Mouse (Mus musculus): ENCODE measurements around the gene Akr1c6. TPM values are rescaled to one million over a fixed set of nuclear protein-coding genes. Genes with fewer than 3 reads are reported as not detected.

Gene Akr1c6
- total and polyA plus RNA-seq, 2 experiments from 2014 or later, result not detected

DNA sequence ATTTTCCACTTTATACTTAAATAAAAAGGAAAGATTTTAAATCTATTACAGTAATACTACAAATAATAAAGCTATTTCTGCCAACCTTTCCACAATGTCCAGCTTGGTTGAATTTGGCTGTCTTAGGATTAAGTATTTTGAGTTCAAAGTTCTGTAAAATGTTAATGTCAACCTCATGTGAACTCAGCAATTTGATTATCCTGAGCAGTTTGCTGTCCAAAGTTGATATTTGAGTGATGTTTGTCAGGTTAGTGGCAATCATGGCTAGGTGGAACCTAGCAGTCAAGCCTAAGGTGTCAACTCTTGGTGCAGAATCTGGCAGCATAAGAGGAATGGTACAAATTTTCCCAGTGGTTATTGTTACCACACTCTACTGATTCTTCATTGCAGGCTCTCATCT lies 29.4 kb upstream of the Akr1c6 start:
- no peak overlapping the region for H3K9ac ChIP-seq
- H3K4me2 ChIP-seq (ENCODE audit: low read depth), result no peak overlapping the region
- no peak for DNase-seq
- no peaks in the 10 kb centered on the region for H3K27me3 ChIP-seq (ENCODE audit: insufficient read depth, low read length)
- H3K27ac ChIP-seq (ENCODE audit: low read depth, low read length), result no peak overlapping the region
- no peaks in the 10 kb centered on the region for H3K36me3 ChIP-seq (ENCODE audit: insufficient read depth)
- H3K4me1 ChIP-seq (ENCODE audit: insufficient read depth), result no peaks in the 10 kb centered on the region
- ATAC-seq, result no peak
- TF ChIP-seq CTCF (IDR thresholded peaks at IDR 0.05; ENCODE audit: low read depth), result no peak
- H3K9me3 ChIP-seq (ENCODE audit: low read length), result no peaks in the 10 kb centered on the region
- H3K4me3 ChIP-seq (ENCODE audit: low read depth, low read length), result no peak overlapping the region

DNA sequence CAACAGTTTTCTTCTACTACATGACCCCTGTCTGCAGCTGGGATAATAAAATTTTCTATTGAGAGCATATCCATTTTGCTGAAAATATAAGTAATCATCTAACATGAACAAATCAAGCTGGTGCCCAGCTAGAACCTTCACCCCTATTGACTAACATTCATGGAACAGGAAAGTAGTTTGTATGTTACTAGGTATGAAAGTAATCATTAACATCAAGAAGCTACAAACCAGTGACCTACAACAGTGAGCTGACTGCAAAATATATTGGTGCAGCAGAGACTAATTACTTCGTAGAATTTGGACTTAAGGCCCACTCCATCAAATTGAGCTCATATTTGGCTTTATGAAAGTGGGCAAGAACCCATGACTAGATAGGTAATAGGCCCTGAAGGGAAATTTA lies 27.3 kb upstream of the Akr1c6 start:
- H3K36me3 ChIP-seq (ENCODE audit: insufficient read depth), result no peaks in the 10 kb centered on the region
- H3K4me1 ChIP-seq (ENCODE audit: insufficient read depth), result no peaks in the 10 kb centered on the region

GRCm38 (mm10) chr13:4428558-4428957 lies 5.5 kb upstream of the Akr1c6 start:
- H3K36me3 ChIP-seq (ENCODE audit: insufficient read depth), result no peaks in the 10 kb centered on the region
- no peak for TF ChIP-seq CTCF (IDR thresholded peaks at IDR 0.05; ENCODE audit: low read depth)
- no peak overlapping the region for H3K4me3 ChIP-seq (ENCODE audit: low read depth, low read length)
- no peaks in the 10 kb centered on the region for H3K27me3 ChIP-seq (ENCODE audit: insufficient read depth, low read length)
- 89% methylated on average over 2 of the region's 2 CpGs for WGBS
- H3K9ac ChIP-seq, result no peak overlapping the region
- H3K4me1 ChIP-seq (ENCODE audit: insufficient read depth), result no peaks in the 10 kb centered on the region
- H3K9me3 ChIP-seq (ENCODE audit: low read length), result no peaks in the 10 kb centered on the region
- no peak for ATAC-seq
- no peak overlapping the region for H3K27ac ChIP-seq (ENCODE audit: low read depth, low read length)
- no peak overlapping the region for H3K4me2 ChIP-seq (ENCODE audit: low read depth)
- DNase-seq, result no peak

More for the DNA sequence above, 27.3 kb upstream of the Akr1c6 start:
- ATAC-seq, result no peak
- no peak overlapping the region for H3K9ac ChIP-seq
- no peak overlapping the region for H3K27ac ChIP-seq (ENCODE audit: low read depth, low read length)
- H3K27me3 ChIP-seq (ENCODE audit: insufficient read depth, low read length), result no peaks in the 10 kb centered on the region
- no peak for DNase-seq
- WGBS, result 82% methylated on average over 1 of the region's 1 CpGs
- no peak overlapping the region for H3K4me2 ChIP-seq (ENCODE audit: low read depth)
- no peak for TF ChIP-seq CTCF (IDR thresholded peaks at IDR 0.05; ENCODE audit: low read depth)
- no peak overlapping the region for H3K4me3 ChIP-seq (ENCODE audit: low read depth, low read length)
- no peaks in the 10 kb centered on the region for H3K9me3 ChIP-seq (ENCODE audit: low read length)

DNA sequence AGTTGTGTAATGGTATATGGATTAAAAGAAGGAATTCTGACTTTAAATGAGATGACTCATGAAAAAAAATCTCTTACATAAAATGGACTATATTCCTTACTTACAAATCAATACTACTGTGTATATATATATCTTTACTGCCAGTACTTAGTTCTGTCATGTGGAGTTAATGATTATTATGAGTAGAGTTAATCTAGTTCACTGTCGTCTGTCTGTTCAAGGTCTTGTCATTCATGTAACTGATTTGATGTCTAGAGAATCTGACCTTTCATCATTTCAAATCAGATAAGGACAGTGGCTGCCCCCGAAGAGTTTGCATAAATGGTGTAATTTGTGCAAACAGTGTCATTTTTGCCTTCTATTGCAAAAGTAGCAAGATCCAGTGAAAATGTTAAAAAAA lies 5.1 kb upstream of the Akr1c6 start:
- Histone ChIP-seq H3K4me2 (ENCODE audit: low read depth) (no peak overlapping the region), H3K27me3 (ENCODE audit: insufficient read depth, low read length) (no peaks in the 10 kb centered on the region), H3K4me1 (ENCODE audit: insufficient read depth) (no peaks in the 10 kb centered on the region), H3K36me3 (ENCODE audit: insufficient read depth) (no peaks in the 10 kb centered on the region), H3K27ac (ENCODE audit: low read depth, low read length) (no peak overlapping the region), H3K9me3 (ENCODE audit: low read length) (no peaks in the 10 kb centered on the region), H3K4me3 (ENCODE audit: low read depth, low read length) (no peak overlapping the region), H3K9ac (no peak overlapping the region)
- DNase-seq (no peak), ATAC-seq (no peak)
- WGBS, result 83% methylated on average over 2 of the region's 2 CpGs
- TF ChIP-seq CTCF (IDR thresholded peaks at IDR 0.05; ENCODE audit: low read depth), result no peak

GRCm38 (mm10) chr13:4431129-4431528 lies 3.0 kb upstream of the Akr1c6 start:
- ATAC-seq, result no peak
- Histone ChIP-seq H3K9ac (no peak overlapping the region), H3K4me3 (ENCODE audit: low read depth, low read length) (no peak overlapping the region), H3K4me1 (ENCODE audit: insufficient read depth) (no peaks in the 10 kb centered on the region), H3K4me2 (ENCODE audit: low read depth) (no peak overlapping the region), H3K36me3 (ENCODE audit: insufficient read depth) (no peaks in the 10 kb centered on the region), H3K27ac (ENCODE audit: low read depth, low read length) (no peak overlapping the region), H3K9me3 (ENCODE audit: low read length) (no peaks in the 10 kb centered on the region), H3K27me3 (ENCODE audit: insufficient read depth, low read length) (no peaks in the 10 kb centered on the region)
- DNase-seq, result no peak
- WGBS, result 85% methylated on average over 1 of the region's 1 CpGs
- TF ChIP-seq CTCF (IDR thresholded peaks at IDR 0.05; ENCODE audit: low read depth), result no peak

DNA sequence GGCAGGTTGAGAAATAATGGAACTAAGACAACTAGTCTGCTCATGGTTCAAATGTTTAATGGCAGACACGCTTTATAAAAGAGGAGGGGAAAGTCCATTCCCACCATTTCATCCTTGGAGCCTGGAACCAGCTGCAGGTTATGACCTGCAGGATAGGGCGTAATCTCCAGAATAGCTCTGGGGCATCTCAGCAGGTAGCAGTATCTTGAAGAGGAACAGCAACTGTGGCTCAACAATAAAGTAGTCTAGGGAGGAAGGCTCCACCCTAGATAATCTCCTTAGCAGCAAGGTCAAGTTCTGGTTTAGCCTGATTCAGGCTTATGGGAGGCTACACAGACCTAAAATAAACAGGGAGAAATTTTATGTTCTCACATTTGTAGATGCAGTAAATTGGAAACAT lies 31.5 kb downstream of the Akr1c6 start:
- Histone ChIP-seq H3K9me3 (ENCODE audit: low read length) (no peaks in the 10 kb centered on the region), H3K9ac (no peak overlapping the region), H3K36me3 (ENCODE audit: insufficient read depth) (no peaks in the 10 kb centered on the region), H3K4me1 (ENCODE audit: insufficient read depth) (no peaks in the 10 kb centered on the region), H3K27ac (ENCODE audit: low read depth, low read length) (no peak overlapping the region), H3K4me3 (ENCODE audit: low read depth, low read length) (no peak overlapping the region), H3K4me2 (ENCODE audit: low read depth) (no peak overlapping the region), H3K27me3 (ENCODE audit: insufficient read depth, low read length) (no peaks in the 10 kb centered on the region)
- no peak for TF ChIP-seq CTCF (IDR thresholded peaks at IDR 0.05; ENCODE audit: low read depth)
- no peak for ATAC-seq
- DNase-seq, result no peak
- 91% methylated on average over 2 of the region's 2 CpGs for WGBS

GRCm38 (mm10) chr13:4467896-4468295 lies 33.8 kb downstream of the Akr1c6 start:
- Histone ChIP-seq H3K27ac (ENCODE audit: low read depth, low read length) (no peak overlapping the region), H3K9me3 (ENCODE audit: low read length) (no peaks in the 10 kb centered on the region), H3K9ac (no peak overlapping the region), H3K4me2 (ENCODE audit: low read depth) (no peak overlapping the region), H3K4me1 (ENCODE audit: insufficient read depth) (no peaks in the 10 kb centered on the region), H3K27me3 (ENCODE audit: insufficient read depth, low read length) (no peaks in the 10 kb centered on the region), H3K4me3 (ENCODE audit: low read depth, low read length) (no peak overlapping the region), H3K36me3 (ENCODE audit: insufficient read depth) (no peaks in the 10 kb centered on the region)
- 80% methylated on average over 1 of the region's 1 CpGs for WGBS
- no peak for ATAC-seq
- no peak for DNase-seq
- TF ChIP-seq CTCF (IDR thresholded peaks at IDR 0.05; ENCODE audit: low read depth), result no peak

Other genes starting within 250 kb of the Akr1c6 start
- 0.33 and 1.7 TPM in 2 replicates for gene Akr1c13, start 243.2 kb upstream of the Akr1c6 start, total RNA-seq (2014; rRNA removed)
- 1.8 and 2.3 TPM in 2 replicates for gene Akr1c13, start 243.2 kb upstream of the Akr1c6 start, polyA plus RNA-seq (2015; fragmentation: Nextera tagmentation; extraction: Ambion mirVana)
- gene Akr1c19, start 205.6 kb upstream of the Akr1c6 start, total RNA-seq (2014; rRNA removed), result 5.3 and 8.5 TPM in 2 replicates
- gene Akr1c19, start 205.6 kb upstream of the Akr1c6 start, polyA plus RNA-seq (2015; fragmentation: Nextera tagmentation; extraction: Ambion mirVana), result 10.5 and 15.3 TPM in 2 replicates
- not detected in 2 replicates for gene Akr1c12, start 154.9 kb upstream of the Akr1c6 start, total RNA-seq (2014; rRNA removed)
- gene Akr1c12, start 154.9 kb upstream of the Akr1c6 start, polyA plus RNA-seq (2015; fragmentation: Nextera tagmentation; extraction: Ambion mirVana), result 0.22 and 0.52 TPM in 2 replicates
- not detected in 2 replicates for gene Akr1c20, start 89.0 kb downstream of the Akr1c6 start, total RNA-seq (2014; rRNA removed)
- not detected in 2 replicates for gene Akr1c20, start 89.0 kb downstream of the Akr1c6 start, polyA plus RNA-seq (2015; fragmentation: Nextera tagmentation; extraction: Ambion mirVana)
- gene Akr1c21, start 139.8 kb downstream of the Akr1c6 start, total RNA-seq (2014; rRNA removed), result not detected in 2 replicates
- gene Akr1c21, start 139.8 kb downstream of the Akr1c6 start, polyA plus RNA-seq (2015; fragmentation: Nextera tagmentation; extraction: Ambion mirVana), result not detected in 2 replicates
- 10.0 and 10.2 TPM in 2 replicates for gene Akr1e1, start 174.9 kb downstream of the Akr1c6 start, total RNA-seq (2014; rRNA removed)
- 31.8 and 34.9 TPM in 2 replicates for gene Akr1e1, start 174.9 kb downstream of the Akr1c6 start, polyA plus RNA-seq (2015; fragmentation: Nextera tagmentation; extraction: Ambion mirVana)

Data from forebrain, postnatal 0 days (tissue).